Mouse (Mus musculus) ES-Bruce4 (cell line): ENCODE measurements around the gene Bbs2.

ENCODE experiments used
- CTCF ChIP-seq: IDR thresholded peaks from one replicate; pipeline ENCODE4 v1.8.1; 2011; ENCODE audit warnings: low read depth, low read length
- EP300 ChIP-seq: IDR thresholded peaks from 2 replicates; pipeline ENCODE4 v1.6.1; 2011; ENCODE audit warnings: low read depth, low read length; ENCODE audit not compliant: insufficient read depth
- POLR2A ChIP-seq: IDR thresholded peaks from one replicate; pipeline ENCODE4 v1.8.1; 2011; ENCODE audit warnings: low read length; ENCODE audit not compliant: insufficient read depth

- no peak for TF ChIP-seq CTCF
- no peak for TF ChIP-seq EP300
- no peak for TF ChIP-seq POLR2A
Measured at GRCm38 (mm10) chr8:94130126-94130525, 31.4 kb upstream of the Bbs2 start.
